Mouse (Mus musculus) frontal cortex, postnatal 36 days (tissue): ENCODE results near the gene Gm2001.
"Not testable (repeated sequence)": the region's sequence is repeated elsewhere in the genome, so short reads cannot be mapped to it uniquely, and the experiment has no call there.

Source experiments
- DNase-seq, 2 experiments: peaks; one replicate each; pipeline ENCODE4 v3.0.0; 2022; ENCODE audit warnings: low spot score in 2 of 2

Gene Gm2001

GRCm38 (mm10) chr12:87842239-87842638 is at the start of gene Gm2001:
Gene Gm2001, minus strand, starts transcription at chr12:87842339.
- not testable (repeated sequence) for DNase-seq

GRCm38 (mm10) chr12:87873772-87874171 is 31.6 kb upstream of the Gm2001 start, which contains the start of gene Gm2016:
Gene Gm2016, plus strand, starts transcription at chr12:87874072.
- not testable (repeated sequence) for DNase-seq

GRCm38 (mm10) chr12:87864048-87864447 is 21.9 kb upstream of the Gm2001 start:
- DNase-seq, result not testable (repeated sequence)

GRCm38 (mm10) chr12:87863638-87864037 is 21.5 kb upstream of the Gm2001 start:
- not testable (repeated sequence) for DNase-seq

GRCm38 (mm10) chr12:87861740-87862692 is 19.9 kb upstream of the Gm2001 start:
- not testable (repeated sequence) for DNase-seq

- not testable (repeated sequence) for DNase-seq
These were observed 13.9 kb upstream of the Gm2001 start for GRCm38 (mm10) chr12:87856067-87856466.

- not testable (repeated sequence) for DNase-seq
These were observed 8.5 kb upstream of the Gm2001 start for GRCm38 (mm10) chr12:87850657-87851056.

GRCm38 (mm10) chr12:87816277-87816676 is 25.9 kb downstream of the Gm2001 start, which contains the start of gene BB287469:
Gene BB287469, plus strand, starts transcription at chr12:87816577.
- not testable (repeated sequence) for DNase-seq

- DNase-seq, result not testable (repeated sequence)
These were observed 44.2 kb downstream of the Gm2001 start for GRCm38 (mm10) chr12:87797971-87798370.

- not testable (repeated sequence) for DNase-seq
These were observed 46.9 kb downstream of the Gm2001 start, which contains the start of gene Gm21936 for GRCm38 (mm10) chr12:87795212-87795611. Gene Gm21936, plus strand, starts transcription at chr12:87795512.
